Mouse (Mus musculus) C2C12 (cell line): ENCODE data around the gene Six3. TPM values are rescaled to one million over a fixed set of nuclear protein-coding genes. Genes with fewer than 3 reads are reported as not detected.

ENCODE experiments used
- H3K27me3 ChIP-seq: one replicate; pipeline ENCODE4 v1.6.1; 2011; ENCODE audit not compliant: control insufficient read depth, insufficient read depth, insufficient read length
- H3K36me3 ChIP-seq: one replicate; pipeline ENCODE4 v1.6.1; 2011; ENCODE audit not compliant: control insufficient read depth, insufficient read depth
- H3K4me3 ChIP-seq: one replicate; pipeline ENCODE4 v1.5.1; 2011; ENCODE audit warnings: mild to moderate bottlenecking, control low read depth; ENCODE audit not compliant: poor library complexity, insufficient read depth, severe bottlenecking
- H3K79me2 ChIP-seq: one replicate; pipeline ENCODE4 v1.6.1; 2011; ENCODE audit not compliant: control insufficient read depth, insufficient read depth
- H3K79me3 ChIP-seq: one replicate; pipeline ENCODE4 v1.6.1; 2011; ENCODE audit warnings: low read depth, control low read depth
- H3ac ChIP-seq: one replicate; pipeline ENCODE3; 2011; ENCODE audit warnings: low read depth; ENCODE audit not compliant: control insufficient read depth, insufficient read length
- CTCF ChIP-seq: IDR thresholded peaks from one replicate; pipeline ENCODE4 v1.5.1; 2011; ENCODE audit not compliant: control insufficient read depth, insufficient read depth, insufficient read length
- MYOG ChIP-seq: IDR thresholded peaks from one replicate; pipeline ENCODE4 v1.6.1; 2011; ENCODE audit not compliant: control insufficient read depth, insufficient read length; ENCODE audit errors: extremely low read depth
- polyA plus RNA-seq: library from polyadenylated mRNA; unstranded; fragments of >200 nt; fragmentation: generic; extraction: Trizol; gene quantifications from one replicate; pipeline ENCODE4 v1.2.1, GENCODE M21; 2012; ENCODE audit warnings: missing spikeins

Gene Six3
- polyA plus RNA-seq, 1 experiment = not detected

- Histone ChIP-seq H3K79me2 (no peaks in the 10 kb centered on the region), H3K4me3 (no peak overlapping the region), H3K36me3 (no peaks in the 10 kb centered on the region), H3K27me3 (peaks cover 3% of the 10 kb centered on the region), H3ac (no peak overlapping the region), H3K79me3 (no peaks in the 10 kb centered on the region)
- TF ChIP-seq CTCF = peak; percentile 59
- no peak for TF ChIP-seq MYOG
These were observed 51.4 kb downstream of the Six3 start for GRCm38 (mm10) chr17:85664618-85665320.

Other genes with a start within 250 kb of the Six3 start
- not detected for gene Six2, start 74.7 kb downstream of the Six3 start, polyA plus RNA-seq